In the genomic region with DNA sequence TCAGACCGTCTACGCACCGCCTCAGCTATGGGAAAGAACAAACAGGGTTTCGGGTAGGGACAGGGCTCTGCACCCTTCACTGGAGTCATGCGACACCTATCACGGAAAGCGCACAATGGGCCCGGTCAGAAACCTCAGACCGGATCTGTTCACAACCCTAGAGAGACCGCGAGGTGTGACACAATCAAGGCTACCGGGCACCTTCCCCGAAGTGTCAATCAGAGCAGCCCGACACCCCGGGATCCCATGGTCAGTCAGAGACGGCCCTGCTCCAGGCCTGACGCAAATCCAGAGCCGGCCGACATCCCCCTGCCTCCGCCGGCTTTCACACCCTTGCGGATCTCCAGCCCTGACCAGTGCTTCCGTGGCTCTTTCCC, we compare ENCODE assay signal across 8 mouse cellular contexts. TPM values are rescaled to one million over a fixed set of nuclear protein-coding genes. Genes with fewer than 3 reads are reported as not detected.
A peak's percentile ranks its signal among the peaks of the same experiment; 100 is the strongest.
DNase-seq lines count a peak whose midpoint lies in the region; ATAC-seq lines count a peak whose summit lies in the region.

No protein-coding gene starts in this region.

- DNase-seq in lung, adult 18-20 months, result peak; percentile 59 to 73
- DNase-seq in lung, postnatal 10 days, result no peak
- DNase-seq in Muller cell, postnatal 12 days (ENCODE audit: inconsistent ontology term), result no peak
- no peak for DNase-seq in thymus, postnatal 14 days
- no peak for DNase-seq in adrenal gland, postnatal 4 days (ENCODE audit: low spot score in 2 of 2)

- H3K9ac ChIP-seq in hindbrain, embryonic 13.5 days, result peak overlapping the region; percentile 90

- under 1% methylated on average over 23 of the region's 23 CpGs for WGBS in hindbrain, embryonic 13.5 days
- WGBS in macrophage (ENCODE audit: missing documents), result under 1% methylated on average over 23 of the region's 23 CpGs

- H3K9me3 ChIP-seq in hindbrain, embryonic 13.5 days, result no peaks in the 10 kb centered on the region

- H3K27ac ChIP-seq in brown adipose tissue, adult 24 weeks (replicated peaks; ENCODE audit: low read depth, low read length), result peak overlapping the region; percentile 47
- H3K27ac ChIP-seq in hindbrain, embryonic 13.5 days, result peak overlapping the region; percentile 90
- H3K27ac ChIP-seq in macrophage, result 0 out of 2 replicates have a peak overlapping the region, but pooled peaks have one; percentile 10

- H3K27me3 ChIP-seq in hindbrain, embryonic 13.5 days, result no peaks in the 10 kb centered on the region

- peak; percentile 79 for ATAC-seq in hindbrain, embryonic 13.5 days (ENCODE audit: low FRiP score)

- H3K4me1 ChIP-seq in brown adipose tissue, adult 24 weeks (ENCODE audit: control insufficient read depth, insufficient read depth, insufficient read length, low read length), result peaks cover 15% of the 10 kb centered on the region
- peaks cover 29% of the 10 kb centered on the region for H3K4me1 ChIP-seq in hindbrain, embryonic 13.5 days (replicated peaks)

- H3K79me2 ChIP-seq in macrophage (ENCODE audit: inconsistent target), result peaks cover 20% of the 10 kb centered on the region; the same call in 1 of the 2 replicates

- H3K4me2 ChIP-seq in hindbrain, embryonic 13.5 days, result peak overlapping the region; percentile 66

- peak overlapping the region; percentile 79 for H3K4me3 ChIP-seq in brown adipose tissue, adult 24 weeks (ENCODE audit: insufficient read depth, low read depth, low read length)
- peak overlapping the region; percentile 79 for H3K4me3 ChIP-seq in hindbrain, embryonic 13.5 days
- H3K4me3 ChIP-seq in macrophage (ENCODE audit: inconsistent target), result peak overlapping the region; percentile 70

- H3K36me3 ChIP-seq in hindbrain, embryonic 13.5 days, result no peaks in the 10 kb centered on the region
- H3K36me3 ChIP-seq in macrophage (ENCODE audit: inconsistent target), result no peaks in the 10 kb centered on the region

RNA-seq across cellular contexts. Expression of a gene that starts 0.4 kb away (rescaled TPM):
- polyA plus RNA-seq in brown adipose tissue, adult 24 weeks (2012; ENCODE audit: insufficient read depth, insufficient read length, missing spikeins), result 42.2 and 44.0 TPM in 2 replicates
- polyA plus RNA-seq in hindbrain, embryonic 13.5 days (2015; fragmentation: Nextera tagmentation; extraction: Ambion mirVana), result 48.7 and 49.7 TPM in 2 replicates
- total RNA-seq in macrophage (2018; cell fraction: chromatin; rRNA removed), result 10 to 100 TPM; 23.7 to 77.5 (median 56.3) TPM
- total RNA-seq in macrophage (2018; cell fraction: cytosol; rRNA removed), result 10 to 100 TPM; 24.0 to 36.9 (median 28.5) TPM
- 10 to 100 TPM; 23.4 to 57.3 (median 42.8) TPM for total RNA-seq in macrophage (2018; cell fraction: nucleus; rRNA removed)
- 21.6 to 32.3 TPM (median 29.3 TPM) in 3 replicates for polyA plus RNA-seq in macrophage (2018)
- total RNA-seq in adrenal gland, postnatal 4 days (2021), result 10 to 100 TPM; 60.3 to 65.8 TPM

RNA-seq across cellular contexts. Expression of a gene that starts 57.6 kb away (rescaled TPM):
- 94.5 and 164 TPM in 2 replicates for polyA plus RNA-seq in brown adipose tissue, adult 24 weeks (2012; ENCODE audit: insufficient read depth, insufficient read length, missing spikeins)
- polyA plus RNA-seq in hindbrain, embryonic 13.5 days (2015; fragmentation: Nextera tagmentation; extraction: Ambion mirVana), result 21.2 and 21.5 TPM in 2 replicates
- total RNA-seq in macrophage (2018; cell fraction: chromatin; rRNA removed), result 10 to 100 TPM; 20.1 to 58.5 (median 33.3) TPM
- 10 to 100 TPM; 29.4 to 54.0 (median 37.5) TPM for total RNA-seq in macrophage (2018; cell fraction: cytosol; rRNA removed)
- total RNA-seq in macrophage (2018; cell fraction: nucleus; rRNA removed), result 10 to 100 TPM; 18.4 to 57.1 (median 32.6) TPM
- 30.6 to 34.9 TPM (median 33.7 TPM) in 3 replicates for polyA plus RNA-seq in macrophage (2018)
- 10 to 100 TPM; 43.5 to 50.2 TPM for total RNA-seq in adrenal gland, postnatal 4 days (2021)

Comparison
In these comparisons a context has a peak if more than half of its experiments do, and no peak if none do; other contexts are left out.
1. DNase-seq: peak in lung, adult 18-20 months (2 of 2); none in lung, postnatal 10 days (single experiment), Muller cell, postnatal 12 days (single experiment), thymus, postnatal 14 days (single experiment) and adrenal gland, postnatal 4 days (0 of 2).
2. H3K27ac ChIP-seq: peak in every context shown above with its lines; median percentile 90 in hindbrain, embryonic 13.5 days; 47 in brown adipose tissue, adult 24 weeks; 10 in macrophage.
3. Peak in every context shown above with its lines, with median percentiles within 50 percentile points of each other: H3K4me3 ChIP-seq.